Mouse (Mus musculus): Measurements from ENCODE around the gene Cul9. TPM values are rescaled to one million over a fixed set of nuclear protein-coding genes. Genes with fewer than 3 reads are reported as not detected.

The Cul9 gene
- polyA plus RNA-seq, 1 experiment: 50.4 TPM

GRCm38 (mm10) chr17:46525065-46525464, 21.1 kb downstream of the Cul9 start:
- DNase-seq (ENCODE audit: low read depth): no peak
- TF ChIP-seq CTCF (IDR thresholded peaks at IDR 0.05; ENCODE audit: borderline replicate concordance, extremely low read depth, insufficient read depth, insufficient read length): no peak

GRCm38 (mm10) chr17:46521963-46522668, 24.1 kb downstream of the Cul9 start:
- TF ChIP-seq POLR2A (IDR thresholded peaks at IDR 0.05; ENCODE audit: borderline replicate concordance, extremely low read depth, insufficient read depth, insufficient read length, poor library complexity, severe bottlenecking) (no peak), CTCF (IDR thresholded peaks at IDR 0.05; ENCODE audit: borderline replicate concordance, extremely low read depth, insufficient read depth, insufficient read length) (0 out of 2 replicates have a peak, but pooled peaks have one; percentile 31)

GRCm38 (mm10) chr17:46521174-46521573, 25.0 kb downstream of the Cul9 start:
- TF ChIP-seq CTCF (IDR thresholded peaks at IDR 0.05; ENCODE audit: borderline replicate concordance, extremely low read depth, insufficient read depth, insufficient read length) (no peak), POLR2A (IDR thresholded peaks at IDR 0.05; ENCODE audit: borderline replicate concordance, extremely low read depth, insufficient read depth, insufficient read length, poor library complexity, severe bottlenecking) (no peak)
- DNase-seq (ENCODE audit: low read depth): no peak

More at GRCm38 (mm10) chr17:46521963-46522668, 24.1 kb downstream of the Cul9 start:
- DNase-seq (ENCODE audit: low read depth): peak; percentile 37

GRCm38 (mm10) chr17:46520385-46520979, 25.7 kb downstream of the Cul9 start:
- TF ChIP-seq POLR2A (IDR thresholded peaks at IDR 0.05; ENCODE audit: borderline replicate concordance, extremely low read depth, insufficient read depth, insufficient read length, poor library complexity, severe bottlenecking) (no peak), CTCF (IDR thresholded peaks at IDR 0.05; ENCODE audit: borderline replicate concordance, extremely low read depth, insufficient read depth, insufficient read length) (no peak)
- peak; percentile 29 for DNase-seq (ENCODE audit: low read depth)

- no peak for DNase-seq (ENCODE audit: low read depth)
- no peak for TF ChIP-seq CTCF (IDR thresholded peaks at IDR 0.05; ENCODE audit: borderline replicate concordance, extremely low read depth, insufficient read depth, insufficient read length)
- TF ChIP-seq POLR2A (IDR thresholded peaks at IDR 0.05; ENCODE audit: borderline replicate concordance, extremely low read depth, insufficient read depth, insufficient read length, poor library complexity, severe bottlenecking): no peak
These were observed 26.2 kb downstream of the Cul9 start for GRCm38 (mm10) chr17:46519971-46520370.

- TF ChIP-seq POLR2A (IDR thresholded peaks at IDR 0.05; ENCODE audit: borderline replicate concordance, extremely low read depth, insufficient read depth, insufficient read length, poor library complexity, severe bottlenecking): no peak
- TF ChIP-seq CTCF (IDR thresholded peaks at IDR 0.05; ENCODE audit: borderline replicate concordance, extremely low read depth, insufficient read depth, insufficient read length): no peak
- DNase-seq (ENCODE audit: low read depth): peak; percentile 33
These were observed 32.9 kb downstream of the Cul9 start for GRCm38 (mm10) chr17:46513329-46513728.

GRCm38 (mm10) chr17:46511059-46511710, 35.0 kb downstream of the Cul9 start:
- peak; percentile 30 for DNase-seq (ENCODE audit: low read depth)

GRCm38 (mm10) chr17:46505617-46506016, 40.6 kb downstream of the Cul9 start:
- DNase-seq (ENCODE audit: low read depth): no peak
- no peak for TF ChIP-seq CTCF (IDR thresholded peaks at IDR 0.05; ENCODE audit: borderline replicate concordance, extremely low read depth, insufficient read depth, insufficient read length)
- TF ChIP-seq POLR2A (IDR thresholded peaks at IDR 0.05; ENCODE audit: borderline replicate concordance, extremely low read depth, insufficient read depth, insufficient read length, poor library complexity, severe bottlenecking): no peak

More at GRCm38 (mm10) chr17:46511059-46511710, 35.0 kb downstream of the Cul9 start:
- no peak for TF ChIP-seq POLR2A (IDR thresholded peaks at IDR 0.05; ENCODE audit: borderline replicate concordance, extremely low read depth, insufficient read depth, insufficient read length, poor library complexity, severe bottlenecking)
- peak; percentile 63; the same call in 1 of the 2 replicates for TF ChIP-seq CTCF (IDR thresholded peaks at IDR 0.05; ENCODE audit: borderline replicate concordance, extremely low read depth, insufficient read depth, insufficient read length)

- no peak for DNase-seq (ENCODE audit: low read depth)
- TF ChIP-seq CTCF (IDR thresholded peaks at IDR 0.05; ENCODE audit: borderline replicate concordance, extremely low read depth, insufficient read depth, insufficient read length): no peak
- no peak for TF ChIP-seq POLR2A (IDR thresholded peaks at IDR 0.05; ENCODE audit: borderline replicate concordance, extremely low read depth, insufficient read depth, insufficient read length, poor library complexity, severe bottlenecking)
These were observed 42.1 kb downstream of the Cul9 start for GRCm38 (mm10) chr17:46503847-46504638.

- TF ChIP-seq POLR2A (IDR thresholded peaks at IDR 0.05; ENCODE audit: borderline replicate concordance, extremely low read depth, insufficient read depth, insufficient read length, poor library complexity, severe bottlenecking) (no peak), CTCF (IDR thresholded peaks at IDR 0.05; ENCODE audit: borderline replicate concordance, extremely low read depth, insufficient read depth, insufficient read length) (no peak)
- DNase-seq (ENCODE audit: low read depth): no peak
These were observed 43.4 kb downstream of the Cul9 start for GRCm38 (mm10) chr17:46502775-46503174.

- TF ChIP-seq CTCF (IDR thresholded peaks at IDR 0.05; ENCODE audit: borderline replicate concordance, extremely low read depth, insufficient read depth, insufficient read length) (no peak), POLR2A (IDR thresholded peaks at IDR 0.05; ENCODE audit: borderline replicate concordance, extremely low read depth, insufficient read depth, insufficient read length, poor library complexity, severe bottlenecking) (no peak)
- DNase-seq (ENCODE audit: low read depth): no peak
These were observed 48.2 kb downstream of the Cul9 start for GRCm38 (mm10) chr17:46497956-46498355.

Data from brain, embryonic 14.5 days (tissue).